In genomic region chr16:26441156-26441555, GRCm38 (mm10) we compare ENCODE assay signal across 17 mouse cellular contexts. TPM values are rescaled to one million over a fixed set of nuclear protein-coding genes. Genes with fewer than 3 reads are reported as not detected.
"Had no signal": no experiment of that assay in that cellular context is flagged by ENCODE, and none has a peak within 500 bp of the region (broad histone marks: within the 10 kb centered on the region; RNA-seq: fewer than 3 reads in every experiment).

No protein-coding gene starts in this region.

- H3K4me1 ChIP-seq: limb, embryonic 15.5 days; liver, embryonic 13.5 days; midbrain, embryonic 12.5 days; neural tube, embryonic 13.5 days had no signal

- ATAC-seq: intestine, embryonic 16.5 days; midbrain, embryonic 16.5 days had no signal

- H3K9ac ChIP-seq: limb, embryonic 15.5 days; liver, embryonic 13.5 days; midbrain, embryonic 12.5 days; neural tube, embryonic 13.5 days had no signal

- H3K36me3 ChIP-seq: limb, embryonic 15.5 days; liver, embryonic 13.5 days; midbrain, embryonic 12.5 days; neural tube, embryonic 13.5 days had no signal

- H3K4me3 ChIP-seq: limb, embryonic 15.5 days; liver, embryonic 13.5 days; midbrain, embryonic 12.5 days; neural tube, embryonic 13.5 days had no signal

- H3K27me3 ChIP-seq: limb, embryonic 15.5 days; liver, embryonic 13.5 days; midbrain, embryonic 12.5 days; neural tube, embryonic 13.5 days had no signal

- DNase-seq: kidney, adult 2 months; kidney, postnatal 25 days; liver, embryonic 13.5 days; retina, postnatal 1 day; right cerebral cortex, postnatal 25 days; thymus, adult 18-20 months; thymus, postnatal 14 days had no signal

- H3K27ac ChIP-seq: limb, embryonic 15.5 days; liver, embryonic 13.5 days; midbrain, embryonic 12.5 days; neural tube, embryonic 13.5 days; stomach, postnatal 0 days had no signal

- H3K4me2 ChIP-seq: limb, embryonic 15.5 days; liver, embryonic 13.5 days; midbrain, embryonic 12.5 days; neural tube, embryonic 13.5 days had no signal

- H3K9me3 ChIP-seq: limb, embryonic 15.5 days; liver, embryonic 13.5 days; midbrain, embryonic 12.5 days; neural tube, embryonic 13.5 days had no signal

RNA-seq across cellular contexts. Expression of gene Cldn16, which starts 21.8 kb away (rescaled TPM):
- polyA plus RNA-seq: intestine, embryonic 16.5 days; limb, embryonic 11.5 days; limb, embryonic 15.5 days; liver, embryonic 13.5 days; lung, embryonic 16.5 days; midbrain, embryonic 12.5 days; midbrain, embryonic 16.5 days; neural tube, embryonic 13.5 days; small intestine, adult 2 months; stomach, postnatal 0 days; urinary bladder, adult 2 months had no signal
